Mouse (Mus musculus): ENCODE results near the gene Dtd1. TPM values are rescaled to one million over a fixed set of nuclear protein-coding genes. Genes with fewer than 3 reads are reported as not detected.

Gene Dtd1
- polyA plus RNA-seq, 1 experiment from 2014 or later = 33.3 TPM

- H3K4me1 ChIP-seq (ENCODE audit: control insufficient read depth, insufficient read depth, low read length) = no peaks in the 10 kb centered on the region
- no peak overlapping the region for H3K9ac ChIP-seq (ENCODE audit: low read depth, low read length)
- ATAC-seq (ENCODE audit: low read depth) (no peak), DNase-seq (ENCODE audit: low spot score) (no peak)
- H3K27me3 ChIP-seq (replicated peaks; ENCODE audit: control insufficient read depth, insufficient read depth, low read length) = no peaks in the 10 kb centered on the region
- H3K36me3 ChIP-seq (ENCODE audit: control insufficient read depth, insufficient read depth, low read length) = no peaks in the 10 kb centered on the region
- H3K4me3 ChIP-seq (ENCODE audit: low read depth, low read length) = no peak overlapping the region
- no peaks in the 10 kb centered on the region for H3K9me3 ChIP-seq (ENCODE audit: control insufficient read depth, low read length)
- WGBS = 97% methylated on average over 6 of the region's 6 CpGs
- no peak overlapping the region for H3K27ac ChIP-seq (replicated peaks; ENCODE audit: low read depth, low read length)
- H3K4me2 ChIP-seq (ENCODE audit: low read depth, low read length) = no peak overlapping the region
These were observed 184.1 kb downstream of the Dtd1 start for GRCm38 (mm10) chr2:144783831-144784230.

GRCm38 (mm10) chr2:144791671-144792294 lies 192.1 kb downstream of the Dtd1 start:
- Histone ChIP-seq H3K4me1 (ENCODE audit: control insufficient read depth, insufficient read depth, low read length) (no peaks in the 10 kb centered on the region), H3K27ac (replicated peaks; ENCODE audit: low read depth, low read length) (no peak overlapping the region), H3K36me3 (ENCODE audit: control insufficient read depth, insufficient read depth, low read length) (no peaks in the 10 kb centered on the region), H3K4me3 (ENCODE audit: low read depth, low read length) (no peak overlapping the region), H3K9ac (ENCODE audit: low read depth, low read length) (no peak overlapping the region), H3K4me2 (ENCODE audit: low read depth, low read length) (no peak overlapping the region), H3K27me3 (replicated peaks; ENCODE audit: control insufficient read depth, insufficient read depth, low read length) (no peaks in the 10 kb centered on the region), H3K9me3 (ENCODE audit: control insufficient read depth, low read length) (no peaks in the 10 kb centered on the region)
- WGBS = 71% methylated on average over 14 of the region's 14 CpGs
- DNase-seq (ENCODE audit: low spot score) (no peak), ATAC-seq (ENCODE audit: low read depth) (no peak)

- Histone ChIP-seq H3K9me3 (ENCODE audit: control insufficient read depth, low read length) (no peaks in the 10 kb centered on the region), H3K36me3 (ENCODE audit: control insufficient read depth, insufficient read depth, low read length) (no peaks in the 10 kb centered on the region), H3K27ac (replicated peaks; ENCODE audit: low read depth, low read length) (no peak overlapping the region), H3K9ac (ENCODE audit: low read depth, low read length) (no peak overlapping the region), H3K4me1 (ENCODE audit: control insufficient read depth, insufficient read depth, low read length) (no peaks in the 10 kb centered on the region), H3K4me3 (ENCODE audit: low read depth, low read length) (no peak overlapping the region), H3K4me2 (ENCODE audit: low read depth, low read length) (no peak overlapping the region), H3K27me3 (replicated peaks; ENCODE audit: control insufficient read depth, insufficient read depth, low read length) (no peaks in the 10 kb centered on the region)
- 47% methylated on average over 8 of the region's 8 CpGs for WGBS
- ATAC-seq (ENCODE audit: low read depth) = no peak
- DNase-seq (ENCODE audit: low spot score) = no peak
These were observed 197.8 kb downstream of the Dtd1 start for GRCm38 (mm10) chr2:144797515-144797914.

- Histone ChIP-seq H3K27ac (replicated peaks; ENCODE audit: low read depth, low read length) (no peak overlapping the region), H3K4me2 (ENCODE audit: low read depth, low read length) (no peak overlapping the region), H3K27me3 (replicated peaks; ENCODE audit: control insufficient read depth, insufficient read depth, low read length) (no peaks in the 10 kb centered on the region), H3K9ac (ENCODE audit: low read depth, low read length) (no peak overlapping the region), H3K36me3 (ENCODE audit: control insufficient read depth, insufficient read depth, low read length) (no peaks in the 10 kb centered on the region), H3K4me3 (ENCODE audit: low read depth, low read length) (no peak overlapping the region), H3K4me1 (ENCODE audit: control insufficient read depth, insufficient read depth, low read length) (no peaks in the 10 kb centered on the region; the same call in 1 of the 2 replicates), H3K9me3 (ENCODE audit: control insufficient read depth, low read length) (no peaks in the 10 kb centered on the region)
- WGBS = 54% methylated on average over 15 of the region's 15 CpGs
- ATAC-seq (ENCODE audit: low read depth) (no peak), DNase-seq (ENCODE audit: low spot score) (no peak)
These were observed 208.4 kb downstream of the Dtd1 start for GRCm38 (mm10) chr2:144807766-144808754.

Small RNA genes lying within 50 kb of the gene (microRNA-seq; reads per million reads assigned to microRNA genes)
- not detected for gene Gm24823 (ENCODE audit: borderline number of aligned reads)

Other genes starting within 250 kb of the Dtd1 start
- gene Kat14, start 230.9 kb upstream of the Dtd1 start, polyA plus RNA-seq (2014; fragmentation: Nextera tagmentation; extraction: Ambion mirVana) = 35.0 and 38.1 TPM in 2 replicates
- 0.52 and 1.3 TPM in 2 replicates for gene Pet117, start 230.9 kb upstream of the Dtd1 start, polyA plus RNA-seq (2014; fragmentation: Nextera tagmentation; extraction: Ambion mirVana)
- gene Dzank1, start 72.5 kb upstream of the Dtd1 start, polyA plus RNA-seq (2014; fragmentation: Nextera tagmentation; extraction: Ambion mirVana) = 1.5 and 2.6 TPM in 2 replicates
- gene Polr3f, start 72.2 kb upstream of the Dtd1 start, polyA plus RNA-seq (2014; fragmentation: Nextera tagmentation; extraction: Ambion mirVana) = 20.7 and 24.0 TPM in 2 replicates
- 59.7 and 65.8 TPM in 2 replicates for gene Rbbp9, start 49.0 kb upstream of the Dtd1 start, polyA plus RNA-seq (2014; fragmentation: Nextera tagmentation; extraction: Ambion mirVana)
- gene Sec23b, start 43.7 kb upstream of the Dtd1 start, polyA plus RNA-seq (2014; fragmentation: Nextera tagmentation; extraction: Ambion mirVana) = 78.8 and 82.8 TPM in 2 replicates
- 33.0 and 44.4 TPM in 2 replicates for gene Smim26, start 5.8 kb upstream of the Dtd1 start, polyA plus RNA-seq (2014; fragmentation: Nextera tagmentation; extraction: Ambion mirVana)
- gene Scp2d1, start 223.8 kb downstream of the Dtd1 start, polyA plus RNA-seq (2014; fragmentation: Nextera tagmentation; extraction: Ambion mirVana) = not detected in 2 replicates